Mouse (Mus musculus): ENCODE data around the gene Treml1. TPM values are rescaled to one million over a fixed set of nuclear protein-coding genes. Genes with fewer than 3 reads are reported as not detected.

The Treml1 gene
- not detected for total RNA-seq (2023)

DNA sequence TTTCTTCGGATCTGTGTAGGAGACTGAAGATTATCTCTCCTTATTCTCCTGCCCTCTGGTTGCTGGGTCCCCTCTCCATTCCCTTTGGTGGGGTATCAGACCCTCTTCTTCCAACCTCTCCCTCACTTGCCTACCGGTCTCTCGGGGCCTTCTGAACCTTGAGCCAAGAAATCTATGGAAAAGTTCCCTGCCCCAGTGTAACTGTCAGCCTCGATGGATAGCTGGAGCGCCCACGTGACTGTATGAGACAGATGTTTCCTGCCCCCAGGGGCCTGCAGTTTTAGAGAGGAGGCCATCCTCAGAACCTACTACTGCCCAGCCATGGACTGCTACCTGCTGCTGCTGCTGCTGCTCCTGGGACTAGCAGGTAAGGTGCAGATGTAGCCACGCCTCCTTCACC, at the start of gene Treml1:
TSS of gene Treml1 (plus strand) at position 301 of the 400 bp plus-strand sequence.

DNA sequence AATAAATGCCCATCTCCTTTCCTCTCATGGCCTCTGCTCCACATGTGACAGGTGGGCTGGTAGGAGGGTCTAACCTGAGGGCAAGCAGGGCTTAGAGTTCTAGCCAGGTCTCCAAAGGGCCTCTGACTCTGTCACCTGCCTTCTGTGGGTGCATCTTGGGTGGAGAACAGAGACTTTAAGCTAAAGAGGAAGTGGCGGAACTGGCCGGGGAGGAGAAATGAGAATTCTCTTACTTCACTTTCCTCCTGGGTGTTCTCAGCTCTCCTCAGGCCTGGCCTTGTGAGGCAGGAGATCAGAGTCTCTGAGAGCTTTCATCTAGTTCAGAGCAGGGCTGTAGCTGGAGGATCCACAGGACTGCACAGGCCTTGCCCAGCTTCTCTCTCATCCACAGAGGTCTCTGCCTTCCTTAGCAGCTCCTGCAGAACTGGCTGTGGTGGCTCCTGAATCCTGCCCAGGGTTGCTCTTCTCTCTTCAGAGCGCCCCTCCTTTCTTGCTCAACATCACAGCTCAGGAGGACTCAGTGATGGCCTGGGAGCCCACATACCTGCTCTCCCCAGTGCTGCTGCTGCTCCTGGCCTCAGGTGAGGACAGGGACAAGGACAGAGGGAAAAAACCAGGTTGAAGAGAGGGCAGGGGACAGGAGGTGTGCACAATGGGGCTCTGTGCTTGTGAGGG, 43.7 kb upstream of the Treml1 start, which contains the start of gene B430306N03Rik:
TSS of gene B430306N03Rik (plus strand) at position 237 of the 675 bp plus-strand sequence.

DNA sequence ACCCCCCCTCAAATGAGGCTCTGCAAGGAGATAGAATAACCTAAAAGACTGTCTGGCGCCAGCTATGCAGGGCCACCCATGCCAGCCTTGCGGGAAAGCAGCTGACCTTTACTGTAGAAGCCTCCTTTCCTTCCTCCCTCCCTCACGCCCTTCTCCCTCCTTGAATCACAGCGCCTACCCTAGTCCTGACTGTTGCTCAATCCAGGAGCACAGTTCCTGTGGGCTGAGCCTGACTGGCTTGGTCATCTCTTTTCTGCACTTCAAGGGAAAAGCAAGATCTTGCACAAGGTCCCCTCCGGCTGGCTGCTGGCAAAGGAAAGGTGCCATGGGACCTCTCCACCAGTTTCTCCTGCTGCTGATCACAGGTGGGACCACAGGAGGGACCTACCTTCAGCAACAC, 13.5 kb upstream of the Treml1 start, which contains the start of gene Trem2:
TSS of gene Trem2 (plus strand) at position 171 of the 400 bp plus-strand sequence.

DNA sequence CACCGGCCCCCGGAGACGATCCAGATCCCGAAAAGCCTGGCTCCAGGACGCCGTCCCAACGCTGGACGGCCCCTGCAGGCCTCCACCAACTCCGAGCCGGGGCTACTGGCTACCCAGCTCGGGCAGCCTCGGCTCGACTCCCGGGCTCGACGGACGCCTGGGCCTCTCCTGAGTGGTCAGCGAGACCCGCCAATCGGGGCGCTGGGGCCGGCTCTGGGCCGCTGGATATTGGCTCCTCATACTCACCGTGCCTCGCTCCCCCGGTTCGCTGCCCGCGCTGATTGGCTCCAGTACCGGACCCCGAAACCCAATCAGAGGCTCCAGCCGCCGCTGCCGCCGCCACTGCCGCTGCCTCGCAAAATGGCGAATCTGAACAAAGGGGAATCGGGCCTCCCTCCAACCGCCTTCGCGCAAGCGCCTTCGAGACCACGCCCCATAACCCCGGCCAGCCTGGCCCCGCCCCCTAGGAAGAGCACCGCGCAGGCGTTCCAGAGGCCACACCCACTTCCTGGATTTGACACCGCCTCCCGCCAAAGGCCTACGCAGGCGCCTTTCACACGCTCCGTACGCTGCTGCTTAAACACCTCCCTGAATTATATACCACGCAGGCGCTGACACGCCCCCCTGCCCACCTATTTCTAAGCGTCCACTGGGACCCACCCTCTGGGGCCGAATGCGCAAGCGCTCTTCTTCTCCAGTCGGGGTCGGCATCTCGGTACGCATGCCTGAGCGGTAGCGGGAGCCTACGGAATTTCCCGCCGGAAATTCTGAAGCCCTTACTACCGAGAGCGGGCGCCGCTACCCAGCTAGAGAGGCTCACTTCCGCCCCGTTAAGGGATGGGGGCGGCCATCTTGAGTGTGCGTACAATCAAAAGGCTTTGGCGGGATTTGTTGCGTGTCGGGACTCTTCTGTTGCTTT, 49.9 kb downstream of the Treml1 start, which contains the start of the genes Nfya and Oard1:
TSS of gene Nfya (minus strand) at position 527 of the 919 bp plus-strand sequence.
TSS of gene Oard1 (plus strand) at position 635 of the 919 bp plus-strand sequence.

Other genes with a start within 250 kb of the Treml1 start
- gene 9830107B12Rik, start 213.6 kb upstream of the Treml1 start, total RNA-seq (2023): not detected
- under 1 TPM in 1 of 2 experiments, not detected in 1; 0.79 TPM for gene A530064D06Rik, start 192.6 kb upstream of the Treml1 start, total RNA-seq (2023)
- under 1 TPM in 1 of 2 experiments, not detected in 1; 0.23 TPM for gene Trem1, start 127.1 kb upstream of the Treml1 start, total RNA-seq (2023)
- not detected for gene Trem3, start 112.1 kb upstream of the Treml1 start, total RNA-seq (2023)
- 1 to 10 TPM; 1.7 to 3.4 TPM for gene Treml4, start 95.6 kb upstream of the Treml1 start, total RNA-seq (2023)
- 10 to 100 TPM; 80.4 to 94.4 TPM for gene Treml2, start 60.4 kb upstream of the Treml1 start, total RNA-seq (2023)
- gene B430306N03Rik, start 43.8 kb upstream of the Treml1 start, total RNA-seq (2023): 1 to 10 TPM; 6.5 to 7.4 TPM
- gene Trem2, start 13.5 kb upstream of the Treml1 start, total RNA-seq (2023): not detected
- gene Nfya, start 50.0 kb downstream of the Treml1 start, total RNA-seq (2023): 10 to 100 TPM; 71.0 to 76.6 TPM
- 10 to 100 TPM; 29.3 to 30.7 TPM for gene Oard1, start 50.1 kb downstream of the Treml1 start, total RNA-seq (2023)
- gene Apobec2, start 73.0 kb downstream of the Treml1 start, total RNA-seq (2023): 1 to 10 TPM; 2.7 to 5.7 TPM
- gene Tspo2, start 91.6 kb downstream of the Treml1 start, total RNA-seq (2023): 1 to 10 TPM; 1.3 to 2.2 TPM
- 10 to 100 TPM; 18.4 to 18.6 TPM for gene Unc5cl, start 95.0 kb downstream of the Treml1 start, total RNA-seq (2023)